Mouse (Mus musculus) adipocyte (in vitro differentiated cells): ENCODE data around the gene Pon1.
A peak's percentile ranks its signal among the peaks of the same experiment; 100 is the strongest.

Experiments used
- DNase-seq: peaks from one replicate; pipeline ENCODE4 v3.0.0-alpha.2; 2016; ENCODE audit warnings: low spot score

The Pon1 gene

DNA sequence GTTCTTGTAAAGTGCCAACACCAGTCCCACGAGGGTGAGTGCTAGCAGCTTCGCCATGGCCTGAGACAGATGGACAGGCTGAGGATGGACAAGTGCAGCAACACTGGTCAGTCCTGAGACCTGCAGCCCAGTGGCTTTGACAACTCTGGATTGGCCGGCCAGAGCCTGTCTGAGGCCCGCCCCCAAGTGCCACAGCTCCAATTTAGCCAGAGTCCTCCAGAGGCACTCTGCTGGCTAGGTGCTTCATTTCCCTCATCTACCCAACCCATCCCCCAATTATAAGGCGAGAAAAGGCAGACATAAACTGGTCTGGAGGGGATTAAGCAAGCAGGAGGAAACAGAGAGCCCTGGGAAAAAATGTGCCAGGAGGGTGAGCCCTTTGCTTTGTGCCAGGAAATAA is at the start of gene Pon1:
Gene Pon1 (minus strand): TSS at position 254 of the 400 bp plus-strand sequence.
- DNase-seq, result no peak

DNA sequence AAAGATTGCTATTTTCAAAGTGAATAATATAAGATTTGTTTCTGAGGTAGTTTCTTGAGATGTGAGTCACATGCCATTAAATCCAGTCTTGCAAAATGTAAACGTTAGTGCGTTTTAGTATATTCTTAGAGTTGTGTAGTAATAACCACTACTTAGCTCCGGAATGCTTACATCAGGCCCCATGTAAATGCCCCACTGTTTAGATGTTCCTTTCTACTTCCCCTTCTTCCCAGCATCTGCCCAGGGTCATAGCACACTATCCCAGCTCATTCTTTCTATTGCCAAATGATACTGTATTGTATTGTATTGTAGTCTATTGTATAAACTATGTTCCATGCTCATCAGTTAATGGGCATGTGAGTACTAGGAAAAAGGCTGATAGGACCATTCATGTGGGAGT is 45.1 kb upstream of the Pon1 start:
- DNase-seq, result no peak

DNA sequence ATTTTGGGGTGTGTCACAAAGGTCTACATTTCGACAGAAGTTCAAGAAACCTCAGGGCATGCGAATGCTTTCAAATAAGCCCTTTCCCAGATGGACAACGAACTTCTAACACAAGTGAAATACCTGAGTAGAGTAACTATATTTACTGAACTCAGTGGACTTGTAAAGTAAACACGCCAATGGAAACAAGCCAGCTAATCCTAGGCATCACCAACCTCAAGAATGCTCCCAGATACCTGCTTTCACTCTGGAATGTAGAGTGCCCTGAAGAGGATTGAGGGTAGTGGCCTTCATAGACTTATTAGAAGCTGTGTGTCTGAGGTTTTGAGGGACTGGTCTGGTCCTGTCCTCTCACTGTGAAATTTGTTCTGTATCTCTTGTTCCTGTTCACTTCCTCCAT is 43.8 kb upstream of the Pon1 start:
- no peak for DNase-seq

DNA sequence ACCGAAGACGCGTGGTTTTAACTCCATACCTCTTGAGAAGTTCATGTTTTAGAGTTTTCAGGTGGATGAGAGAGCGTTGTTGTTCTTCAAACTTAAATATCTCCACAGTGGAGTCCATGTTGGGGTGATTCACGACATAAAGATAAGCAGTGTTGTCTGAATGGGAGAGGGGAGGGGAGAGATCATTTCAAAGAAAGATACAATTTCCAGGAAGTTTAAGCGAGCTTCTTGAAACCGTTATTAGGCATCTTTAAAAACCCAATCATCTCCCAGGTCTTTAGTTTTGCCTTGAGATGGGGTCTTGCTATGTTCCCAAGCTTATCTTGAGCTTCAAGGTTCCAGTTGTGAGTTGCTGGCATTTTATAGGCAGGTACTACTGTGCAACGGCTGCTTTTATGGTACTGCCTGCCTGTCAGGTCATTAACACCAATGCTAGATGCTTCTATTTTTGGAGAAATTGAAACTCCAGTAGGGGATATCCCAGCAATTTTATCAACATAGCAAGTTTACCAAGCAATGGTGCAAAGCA is 43.2 kb upstream of the Pon1 start:
- no peak for DNase-seq

GRCm38 (mm10) chr6:5234563-5234962 is 40.8 kb upstream of the Pon1 start:
- no peak for DNase-seq

- peak; percentile 80 for DNase-seq
These were observed 40.1 kb upstream of the Pon1 start for GRCm38 (mm10) chr6:5233812-5234211.

GRCm38 (mm10) chr6:5232022-5232421 is 38.3 kb upstream of the Pon1 start:
- DNase-seq, result no peak

- no peak for DNase-seq
These were observed 36.5 kb upstream of the Pon1 start for GRCm38 (mm10) chr6:5230261-5230660.

GRCm38 (mm10) chr6:5223551-5223950 is 29.8 kb upstream of the Pon1 start:
- DNase-seq, result peak; percentile 34

GRCm38 (mm10) chr6:5222080-5222479 is 28.3 kb upstream of the Pon1 start:
- DNase-seq, result no peak

DNA sequence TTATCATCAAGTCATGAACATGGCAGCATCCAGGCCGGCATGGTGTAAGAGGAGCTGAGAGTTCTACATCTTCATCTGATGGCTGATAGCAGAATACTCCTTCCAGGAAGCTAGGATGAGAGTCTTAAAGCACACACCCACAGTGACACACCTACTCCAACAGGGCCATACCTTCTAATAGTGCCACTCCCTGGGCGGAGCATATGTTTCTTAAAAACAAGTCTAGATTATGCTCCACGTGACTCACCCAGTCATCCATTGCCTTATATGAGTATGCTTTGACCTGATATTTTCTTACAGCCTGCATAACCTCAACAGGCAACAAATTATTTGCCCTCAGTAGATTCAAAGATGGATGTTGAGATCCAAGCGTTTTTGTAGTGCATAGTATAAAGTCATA is 24.4 kb upstream of the Pon1 start:
- no peak for DNase-seq

DNA sequence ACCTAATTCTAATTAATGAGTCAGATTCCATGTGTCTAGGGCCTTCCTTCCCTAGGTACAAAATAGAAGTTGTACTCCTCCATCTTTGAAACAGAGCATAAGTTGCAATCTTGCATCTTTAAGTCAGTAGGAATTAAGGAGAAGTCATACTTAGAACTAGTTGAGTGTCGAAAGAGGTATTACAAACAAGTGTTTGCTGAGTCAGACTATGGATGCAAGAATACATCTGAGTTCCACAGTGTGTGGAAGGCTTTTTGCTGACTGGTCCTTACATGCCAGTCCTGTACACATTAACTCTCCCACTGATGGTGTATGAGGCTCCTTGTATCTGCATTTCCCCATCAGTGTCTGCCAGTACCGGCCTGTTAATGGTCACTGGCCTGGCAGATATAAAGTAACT is 14.1 kb upstream of the Pon1 start:
- DNase-seq, result no peak

- peak; percentile 39 for DNase-seq
These were observed 6.2 kb upstream of the Pon1 start for GRCm38 (mm10) chr6:5199916-5200315.

- no peak for DNase-seq
These were observed 5.7 kb upstream of the Pon1 start for GRCm38 (mm10) chr6:5199376-5199905.

- DNase-seq, result no peak
These were observed 4.8 kb upstream of the Pon1 start for GRCm38 (mm10) chr6:5198590-5198989.

GRCm38 (mm10) chr6:5190761-5191160 is 3.0 kb downstream of the Pon1 start:
- no peak for DNase-seq

- no peak for DNase-seq
These were observed 4.2 kb downstream of the Pon1 start for GRCm38 (mm10) chr6:5189507-5189906.

DNA sequence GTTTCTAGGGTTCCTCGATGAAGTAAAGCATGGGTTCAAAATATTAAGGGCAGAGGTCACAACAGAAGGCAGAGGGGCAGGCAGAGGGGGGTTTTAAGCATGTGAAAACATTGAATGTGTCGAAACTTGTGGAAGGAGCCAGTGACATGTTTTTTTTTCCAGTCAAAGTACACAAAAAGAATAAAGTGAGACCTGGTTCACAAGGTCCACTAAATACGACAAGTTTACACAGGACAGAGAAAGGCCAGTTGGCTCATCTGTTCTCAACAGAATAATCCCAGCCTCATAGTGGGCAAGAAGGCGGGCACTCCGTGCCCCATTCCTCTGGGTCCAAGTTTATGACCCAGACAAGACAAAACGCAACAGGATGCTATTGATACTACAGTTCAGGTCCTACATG is 4.8 kb downstream of the Pon1 start:
- DNase-seq, result no peak

GRCm38 (mm10) chr6:5188036-5188435 is 5.7 kb downstream of the Pon1 start:
- DNase-seq, result no peak

GRCm38 (mm10) chr6:5187586-5187985 is 6.2 kb downstream of the Pon1 start:
- DNase-seq, result no peak

- no peak for DNase-seq
These were observed 7.4 kb downstream of the Pon1 start for GRCm38 (mm10) chr6:5186229-5186950.

- no peak for DNase-seq
These were observed 13.1 kb downstream of the Pon1 start for GRCm38 (mm10) chr6:5180645-5181044.

- no peak for DNase-seq
These were observed 14.6 kb downstream of the Pon1 start for GRCm38 (mm10) chr6:5179189-5179588.
